Mouse (Mus musculus) ES-Bruce4 (cell line): ENCODE data around the gene Gorab.

Source experiments
- CTCF ChIP-seq: IDR thresholded peaks from one replicate; pipeline ENCODE4 v1.8.1; 2011; ENCODE audit warnings: low read depth, low read length
- EP300 ChIP-seq: IDR thresholded peaks from 2 replicates; pipeline ENCODE4 v1.6.1; 2011; ENCODE audit warnings: low read depth, low read length; ENCODE audit not compliant: insufficient read depth
- POLR2A ChIP-seq: IDR thresholded peaks from one replicate; pipeline ENCODE4 v1.8.1; 2011; ENCODE audit warnings: low read length; ENCODE audit not compliant: insufficient read depth

DNA sequence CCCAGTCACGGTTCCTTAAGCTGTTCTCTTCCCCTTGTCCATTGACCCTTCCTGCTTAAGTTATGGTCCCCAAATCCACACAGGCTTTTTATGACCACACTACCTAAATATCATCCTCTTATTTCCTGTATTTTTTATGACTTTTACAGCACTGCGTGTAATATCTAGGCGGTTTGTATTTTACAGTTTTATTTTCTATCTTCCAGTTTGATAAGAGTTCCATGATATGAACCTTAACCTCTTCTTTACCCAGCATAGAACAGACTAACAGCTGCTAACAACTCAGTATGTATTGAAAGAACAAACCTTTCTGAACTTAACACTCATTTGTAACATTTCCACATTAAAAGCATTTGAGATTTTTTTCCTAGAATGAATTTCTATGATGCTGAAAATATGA lies 2.7 kb upstream of the Gorab start:
- no peak for TF ChIP-seq POLR2A
- no peak for TF ChIP-seq CTCF
- no peak for TF ChIP-seq EP300
